Mouse (Mus musculus) granulocyte monocyte progenitor cell, adult 5-6 weeks (primary cell): ENCODE results near the gene Ndufb5. TPM values are rescaled to one million over a fixed set of nuclear protein-coding genes. Genes with fewer than 3 reads are reported as not detected.
"Not testable (repeated sequence)": the region's sequence is repeated elsewhere in the genome, so short reads cannot be mapped to it uniquely, and the experiment has no call there.

Experiments used
- ATAC-seq: replicated peaks from 2 replicates; pipeline ENCODE4 v1.8.0; 2016; ENCODE audit warnings: mild to moderate bottlenecking, moderate TSS enrichment, inconsistent platforms; ENCODE audit not compliant: poor library complexity, severe bottlenecking
- total RNA-seq, 2 experiments: library from RNA; stranded (forward) in 1 of 2; stranded (reverse) in 1 of 2; fragments of 200-712, 200-1000 nt in 1 of 2; fragments of >200 nt in 1 of 2; fragmentation: Nextera tagmentation in 1 of 2; gene quantifications; 2 replicates each; pipeline ENCODE4 v1.2.3; 2014 to 2017

Gene Ndufb5
- total RNA-seq, 2 experiments from 2014 or later, result 266 to 279 TPM

- ATAC-seq, result no peak
These were observed 12.6 kb upstream of the Ndufb5 start for GRCm38 (mm10) chr3:32724191-32724590.

GRCm38 (mm10) chr3:32725951-32726350, 10.8 kb upstream of the Ndufb5 start:
- no peak for ATAC-seq

- ATAC-seq, result no peak
These were observed 8.9 kb upstream of the Ndufb5 start for GRCm38 (mm10) chr3:32727861-32728260.

GRCm38 (mm10) chr3:32737172-32737655, 424 bp downstream of the Ndufb5 start, which contains the start of gene Mrpl47:
Mrpl47 (minus strand) TSS chr3:32737605.
- peak; percentile 16 for ATAC-seq

- ATAC-seq, result no peak
These were observed 1.8 kb downstream of the Ndufb5 start for GRCm38 (mm10) chr3:32738549-32738948.

- ATAC-seq, result no peak
These were observed 5.5 kb downstream of the Ndufb5 start for GRCm38 (mm10) chr3:32742276-32742780.

- no peak for ATAC-seq
These were observed 8.2 kb downstream of the Ndufb5 start for GRCm38 (mm10) chr3:32745001-32745400.

- ATAC-seq, result not testable (repeated sequence)
These were observed 8.6 kb downstream of the Ndufb5 start for GRCm38 (mm10) chr3:32745426-32745825.

- no peak for ATAC-seq
These were observed 11.6 kb downstream of the Ndufb5 start for GRCm38 (mm10) chr3:32748384-32748783.

- no peak for ATAC-seq
These were observed 13.2 kb downstream of the Ndufb5 start for GRCm38 (mm10) chr3:32749820-32750579.

- ATAC-seq, result no peak
These were observed 17.7 kb downstream of the Ndufb5 start for GRCm38 (mm10) chr3:32754384-32754915.

- no peak for ATAC-seq
These were observed 22.4 kb downstream of the Ndufb5 start for GRCm38 (mm10) chr3:32759212-32759611.

GRCm38 (mm10) chr3:32762962-32763361, 26.2 kb downstream of the Ndufb5 start:
- no peak for ATAC-seq

GRCm38 (mm10) chr3:32763902-32764301, 27.1 kb downstream of the Ndufb5 start:
- ATAC-seq, result no peak

GRCm38 (mm10) chr3:32770781-32771180, 34.0 kb downstream of the Ndufb5 start:
- ATAC-seq, result no peak

Other genes starting within 250 kb of the Ndufb5 start
- not detected in 2 replicates for gene Kcnmb3, start 244.8 kb upstream of the Ndufb5 start, total RNA-seq (2014; fragmentation: Nextera tagmentation)
- not detected in 2 replicates for gene Kcnmb3, start 244.8 kb upstream of the Ndufb5 start, total RNA-seq (2017)
- 45.9 and 55.1 TPM in 2 replicates for gene Zfp639, start 226.7 kb upstream of the Ndufb5 start, total RNA-seq (2014; fragmentation: Nextera tagmentation)
- gene Zfp639, start 226.7 kb upstream of the Ndufb5 start, total RNA-seq (2017), result 41.1 and 79.6 TPM in 2 replicates
- 8.9 and 28.4 TPM in 2 replicates for gene Mfn1, start 207.5 kb upstream of the Ndufb5 start, total RNA-seq (2014; fragmentation: Nextera tagmentation)
- gene Mfn1, start 207.5 kb upstream of the Ndufb5 start, total RNA-seq (2017), result 64.5 and 101 TPM in 2 replicates
- 3.8 and 5.4 TPM in 2 replicates for gene Gnb4, start 120.4 kb upstream of the Ndufb5 start, total RNA-seq (2014; fragmentation: Nextera tagmentation)
- 1.7 and 4.4 TPM in 2 replicates for gene Gnb4, start 120.4 kb upstream of the Ndufb5 start, total RNA-seq (2017)
- 90.3 and 123 TPM in 2 replicates for gene Actl6a, start 30.7 kb upstream of the Ndufb5 start, total RNA-seq (2014; fragmentation: Nextera tagmentation)
- 81.5 and 97.4 TPM in 2 replicates for gene Actl6a, start 30.7 kb upstream of the Ndufb5 start, total RNA-seq (2017)
- 22.1 and 64.1 TPM in 2 replicates for gene Mrpl47, start 615 bp downstream of the Ndufb5 start, total RNA-seq (2014; fragmentation: Nextera tagmentation)
- gene Mrpl47, start 615 bp downstream of the Ndufb5 start, total RNA-seq (2017), result 42.6 and 62.5 TPM in 2 replicates
- not detected in 2 replicates for gene Usp13, start 80.6 kb downstream of the Ndufb5 start, total RNA-seq (2014; fragmentation: Nextera tagmentation)
- not detected in 2 replicates for gene Usp13, start 80.6 kb downstream of the Ndufb5 start, total RNA-seq (2017)